Mouse (Mus musculus): Measurements from ENCODE around the gene Prpf6. TPM values are rescaled to one million over a fixed set of nuclear protein-coding genes. Genes with fewer than 3 reads are reported as not detected.

Gene Prpf6
- total and polyA plus RNA-seq, 3 experiments, result 58.7 to 69.4 TPM; not detected in 1

GRCm38 (mm10) chr2:181687586-181687985, 95.9 kb downstream of the Prpf6 start:
- H3K4me3 ChIP-seq (ENCODE audit: control insufficient read depth in 1 of 2, insufficient read depth in 1 of 2, low read depth in 2 of 2, low read length in 2 of 2), result no peak overlapping the region
- H3K9ac ChIP-seq (ENCODE audit: control insufficient read depth, low read depth, low read length, poor library complexity, severe bottlenecking), result no peak overlapping the region
- TF ChIP-seq ZNF384 (IDR thresholded peaks at IDR 0.05; ENCODE audit: low read depth, low read length), result no peak
- TF ChIP-seq GABPA (IDR thresholded peaks at IDR 0.05; ENCODE audit: low read depth, low read length), result no peak
- TF ChIP-seq POLR2AphosphoS5 (IDR thresholded peaks at IDR 0.05; ENCODE audit: borderline replicate concordance, low read depth, low read length), result no peak
- no peak for TF ChIP-seq CHD2 (IDR thresholded peaks at IDR 0.05; ENCODE audit: low read length)
- no peak for TF ChIP-seq UBTF (IDR thresholded peaks at IDR 0.05; ENCODE audit: borderline replicate concordance, insufficient read depth, low read depth, low read length)
- H3K9me3 ChIP-seq (replicated peaks; ENCODE audit: insufficient read depth, low read length), result no peaks in the 10 kb centered on the region
- peaks cover 0 to 38% of the 10 kb centered on the region in 2 experiments; a peak in 2 of 4 replicates for H3K36me3 ChIP-seq (ENCODE audit: control insufficient read depth in 1 of 2, insufficient read depth in 2 of 2, low read length in 2 of 2)
- peaks cover 14% of the 10 kb centered on the region for H3K79me2 ChIP-seq (ENCODE audit: control insufficient read depth, insufficient read depth, low read length, poor library complexity)
- no peak for DNase-seq (ENCODE audit: low read depth, low spot score)
- H3K27me3 ChIP-seq (ENCODE audit: control insufficient read depth in 1 of 2, insufficient read depth in 2 of 2, low read length in 2 of 2), result no peaks in the 10 kb centered on the region
- H3K27ac ChIP-seq (ENCODE audit: control insufficient read depth, low read depth, low read length), result no peak overlapping the region
- H3K4me1 ChIP-seq (ENCODE audit: control insufficient read depth in 1 of 2, insufficient read depth in 2 of 2, low read length in 2 of 2), result peaks cover 6 to 37% of the 10 kb centered on the region in 2 experiments

GRCm38 (mm10) chr2:181689466-181690160, 97.9 kb downstream of the Prpf6 start:
- Histone ChIP-seq H3K4me3 (ENCODE audit: control insufficient read depth in 1 of 2, insufficient read depth in 1 of 2, low read depth in 2 of 2, low read length in 2 of 2) (no peak overlapping the region), H3K79me2 (ENCODE audit: control insufficient read depth, insufficient read depth, low read length, poor library complexity) (peaks cover 26% of the 10 kb centered on the region), H3K4me1 (ENCODE audit: control insufficient read depth in 1 of 2, insufficient read depth in 2 of 2, low read length in 2 of 2) (peaks cover 3 to 40% of the 10 kb centered on the region in 2 experiments), H3K27ac (ENCODE audit: control insufficient read depth, low read depth, low read length) (no peak overlapping the region), H3K9ac (ENCODE audit: control insufficient read depth, low read depth, low read length, poor library complexity, severe bottlenecking) (no peak overlapping the region), H3K27me3 (ENCODE audit: control insufficient read depth in 1 of 2, insufficient read depth in 2 of 2, low read length in 2 of 2) (no peaks in the 10 kb centered on the region), H3K36me3 (ENCODE audit: control insufficient read depth in 1 of 2, insufficient read depth in 2 of 2, low read length in 2 of 2) (peaks cover 0 to 36% of the 10 kb centered on the region in 2 experiments; a peak in 2 of 4 replicates), H3K9me3 (replicated peaks; ENCODE audit: insufficient read depth, low read length) (no peaks in the 10 kb centered on the region)
- no peak for TF ChIP-seq POLR2A (IDR thresholded peaks at IDR 0.05; ENCODE audit: control insufficient read depth in 1 of 2, insufficient read depth in 1 of 2, low read depth in 1 of 2, low read length in 2 of 2, poor library complexity in 1 of 2)
- 0 out of 2 replicates have a peak, but pooled peaks have one; percentile 14 for TF ChIP-seq ZMIZ1 (IDR thresholded peaks at IDR 0.05; ENCODE audit: low read depth, low read length)
- no peak for DNase-seq (ENCODE audit: low read depth, low spot score)

- DNase-seq (ENCODE audit: low read depth, low spot score), result no peak
- H3K36me3 ChIP-seq (ENCODE audit: control insufficient read depth in 1 of 2, insufficient read depth in 2 of 2, low read length in 2 of 2), result peaks cover 0 to 26% of the 10 kb centered on the region in 2 experiments; a peak in 2 of 4 replicates
- H3K4me1 ChIP-seq (ENCODE audit: control insufficient read depth in 1 of 2, insufficient read depth in 2 of 2, low read length in 2 of 2), result peaks cover 0 to 29% of the 10 kb centered on the region in 2 experiments; a peak in 3 of 4 replicates
- H3K79me2 ChIP-seq (ENCODE audit: control insufficient read depth, insufficient read depth, low read length, poor library complexity), result peaks cover 26% of the 10 kb centered on the region
- H3K9ac ChIP-seq (ENCODE audit: control insufficient read depth, low read depth, low read length, poor library complexity, severe bottlenecking), result peak overlapping the region; percentile 71
- no peaks in the 10 kb centered on the region for H3K9me3 ChIP-seq (replicated peaks; ENCODE audit: insufficient read depth, low read length)
- peak overlapping the region; percentile 83 for H3K27ac ChIP-seq (ENCODE audit: control insufficient read depth, low read depth, low read length)
- H3K4me3 ChIP-seq (ENCODE audit: control insufficient read depth in 1 of 2, insufficient read depth in 1 of 2, low read depth in 2 of 2, low read length in 2 of 2), result peak overlapping the region; percentile 45 to 56
- TF ChIP-seq MXI1 (IDR thresholded peaks at IDR 0.05; ENCODE audit: low read depth, low read length) (no peak), E2F4 (IDR thresholded peaks at IDR 0.05; ENCODE audit: borderline replicate concordance, low read depth, low read length) (no peak), ETS1 (IDR thresholded peaks at IDR 0.05; ENCODE audit: low read depth, low read length) (no peak), GATA1 (IDR thresholded peaks at IDR 0.05; ENCODE audit: low read depth, low read length) (no peak), CHD2 (IDR thresholded peaks at IDR 0.05; ENCODE audit: low read length) (no peak)
- H3K27me3 ChIP-seq (ENCODE audit: control insufficient read depth in 1 of 2, insufficient read depth in 2 of 2, low read length in 2 of 2), result no peaks in the 10 kb centered on the region
Observed at GRCm38 (mm10) chr2:181691083-181691482, 99.4 kb downstream of the Prpf6 start.
